Mouse (Mus musculus) frontal cortex, postnatal 10 days (tissue): ENCODE data around the gene Hoxd12.
A peak's percentile ranks its signal among the peaks of the same experiment; 100 is the strongest.

Source experiments
- DNase-seq, 2 experiments: peaks; one replicate each; pipeline ENCODE4 v3.0.0; 2022; ENCODE audit warnings: low spot score in 2 of 2, mixed read lengths in 1 of 2

Gene Hoxd12

DNA sequence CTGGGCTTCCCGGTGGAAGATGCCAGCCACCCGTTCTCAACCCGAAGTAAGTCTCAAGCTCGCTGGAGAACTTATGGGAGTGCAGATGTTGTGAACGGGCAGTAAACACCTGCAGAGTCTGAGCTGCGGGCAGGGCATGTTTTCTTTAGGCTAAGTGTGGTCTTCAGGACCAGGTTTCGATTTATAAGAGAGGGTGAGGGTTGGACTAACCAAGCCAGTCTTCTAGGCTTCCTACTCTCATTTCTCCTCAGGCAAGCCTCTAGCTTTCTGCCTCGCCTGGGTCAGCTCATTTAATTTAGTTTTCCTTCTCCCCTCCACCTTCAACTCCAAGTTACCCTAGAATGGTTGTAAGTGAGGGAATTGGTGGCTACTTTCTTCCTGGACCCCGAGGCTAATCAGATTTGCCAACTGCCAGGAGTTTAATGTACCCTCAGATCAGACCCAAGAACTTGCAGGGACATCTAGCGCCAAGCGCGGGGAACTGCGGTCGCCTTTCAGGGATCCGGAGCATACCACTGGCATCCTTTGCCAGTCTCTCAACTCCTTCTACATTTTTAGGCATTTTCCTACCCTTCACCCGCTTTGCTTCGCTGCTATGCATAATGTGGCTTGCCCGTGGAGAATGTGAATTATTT lies 11.4 kb upstream of the Hoxd12 start:
- peak in 1 of 2 experiments; percentile 63 for DNase-seq

DNA sequence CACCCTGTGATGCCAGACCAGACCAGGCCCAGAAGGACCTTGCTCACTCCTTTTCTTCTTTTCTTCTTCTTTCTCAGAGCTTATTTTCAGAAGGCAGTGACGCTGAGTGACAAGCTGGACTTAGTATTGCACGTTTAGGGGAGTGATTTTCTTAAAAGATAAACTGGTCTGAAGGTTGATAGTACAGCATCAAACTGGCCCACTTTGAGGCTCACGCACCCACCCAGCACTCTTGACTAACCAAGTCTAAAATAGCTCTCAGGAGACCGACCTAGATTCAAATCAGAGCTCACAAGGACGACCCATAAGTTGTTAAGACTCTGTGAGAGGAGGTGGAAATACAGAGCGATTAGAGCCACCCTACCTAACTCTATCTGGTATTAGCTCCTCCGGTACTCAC lies 8.4 kb upstream of the Hoxd12 start:
- no peak for DNase-seq

DNA sequence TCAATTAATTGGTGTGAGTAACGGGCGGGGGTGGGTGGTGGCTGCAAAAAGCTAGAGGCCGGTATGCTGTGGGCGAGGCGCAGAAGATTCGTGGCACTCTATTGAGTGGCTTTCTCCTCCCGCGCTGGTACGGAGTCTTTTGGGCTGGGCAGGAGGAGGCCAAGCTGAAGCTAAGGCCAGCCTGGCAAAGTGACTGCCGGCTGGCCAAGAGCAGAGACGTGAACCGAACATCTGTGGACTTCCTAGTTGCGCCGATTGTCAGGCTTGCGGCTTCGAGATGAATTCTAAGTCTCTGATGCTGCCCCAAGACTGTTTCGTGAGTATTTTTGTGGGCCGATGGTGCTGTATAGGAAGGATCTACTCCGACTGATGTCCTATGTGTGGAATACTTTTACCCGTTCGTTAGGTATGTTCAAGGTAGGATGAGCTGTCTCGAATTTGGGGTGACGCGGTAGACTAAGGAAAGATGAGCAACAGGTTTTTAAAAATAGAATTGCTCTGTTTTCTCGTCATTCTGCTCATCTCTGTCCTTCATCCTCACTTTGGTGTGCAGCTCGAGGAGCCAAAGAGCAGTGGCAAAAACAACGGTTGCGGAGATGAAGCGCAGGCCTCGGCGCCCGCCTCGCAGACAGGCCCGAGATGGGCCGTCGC lies 7.5 kb upstream of the Hoxd12 start:
- no peak for DNase-seq

DNA sequence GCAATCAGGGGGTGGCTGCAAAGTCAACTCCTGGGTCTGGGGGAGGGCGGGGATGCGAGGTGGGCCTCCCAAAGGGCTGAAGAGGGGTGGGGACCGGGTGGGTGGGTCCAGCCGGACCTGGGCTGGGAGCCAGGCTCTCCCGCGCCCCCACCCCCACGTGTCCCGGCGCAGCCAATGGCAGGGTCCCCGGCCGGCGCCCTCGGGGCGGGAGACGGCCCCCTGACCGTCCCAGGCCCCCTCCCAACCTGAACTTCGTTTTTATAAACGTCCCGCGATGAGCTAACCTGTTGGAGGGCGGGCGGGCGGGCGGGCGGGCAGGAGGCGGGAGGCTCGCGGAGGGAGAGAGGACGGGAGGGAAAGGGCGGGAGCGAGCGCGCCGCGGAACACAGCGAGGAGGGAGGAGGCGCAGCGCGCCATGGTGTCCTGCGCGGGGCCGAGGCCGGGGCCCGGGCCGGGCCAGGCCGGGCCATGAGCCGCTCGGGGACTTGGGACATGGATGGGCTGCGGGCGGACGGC lies 6.9 kb upstream of the Hoxd12 start, which contains the start of gene Hoxd13:
Hoxd13 (plus strand) TSS at position 469 of the 516 bp plus-strand sequence.
- no peak for DNase-seq

DNA sequence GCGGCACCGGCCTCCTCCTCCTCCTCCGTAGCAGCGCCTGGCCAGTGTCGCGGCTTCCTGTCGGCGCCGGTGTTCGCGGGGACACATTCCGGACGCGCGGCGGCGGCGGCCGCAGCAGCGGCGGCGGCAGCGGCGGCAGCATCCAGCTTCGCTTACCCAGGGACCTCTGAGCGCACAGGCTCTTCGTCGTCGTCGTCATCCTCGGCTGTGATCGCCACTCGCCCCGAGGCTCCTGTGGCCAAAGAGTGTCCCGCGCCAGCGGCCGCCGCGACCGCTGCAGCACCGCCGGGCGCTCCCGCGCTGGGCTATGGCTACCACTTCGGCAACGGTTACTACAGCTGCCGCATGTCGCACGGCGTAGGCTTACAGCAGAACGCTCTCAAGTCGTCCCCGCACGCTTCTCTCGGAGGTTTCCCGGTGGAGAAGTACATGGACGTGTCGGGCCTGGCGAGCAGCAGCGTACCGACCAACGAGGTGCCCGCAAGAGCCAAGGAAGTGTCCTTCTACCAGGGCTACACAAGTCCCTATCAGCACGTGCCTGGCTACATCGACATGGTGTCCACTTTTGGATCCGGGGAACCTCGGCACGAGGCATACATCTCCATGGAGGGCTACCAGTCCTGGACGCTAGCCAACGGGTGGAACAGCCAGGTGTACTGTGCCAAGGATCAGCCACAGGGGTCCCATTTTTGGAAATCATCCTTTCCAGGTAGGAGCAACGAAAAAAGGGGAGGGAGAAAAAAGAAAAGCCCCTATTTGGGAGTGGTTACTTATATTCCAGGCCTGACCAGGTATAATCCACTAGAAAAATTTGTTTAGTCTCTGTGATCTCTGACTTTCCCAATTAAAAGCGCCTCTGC lies 6.2 kb upstream of the Hoxd12 start:
- DNase-seq = no peak

DNA sequence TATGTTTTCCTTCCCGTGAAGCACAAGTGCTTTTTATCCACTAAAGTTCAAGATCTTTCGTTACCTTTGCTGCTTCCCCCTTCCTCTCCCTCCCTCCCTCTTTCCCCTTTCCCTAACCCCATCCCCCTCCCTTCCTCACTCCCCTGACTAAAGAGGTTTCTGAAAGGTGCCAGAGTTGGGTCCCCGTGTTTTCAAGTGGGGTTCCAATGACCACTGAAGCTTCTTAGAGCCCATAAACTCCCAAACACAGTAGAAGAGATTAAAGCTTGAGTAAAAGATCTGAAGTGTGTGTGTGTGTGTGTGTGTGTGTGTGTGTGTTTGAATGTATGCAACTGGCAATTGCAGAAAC lies 5.6 kb upstream of the Hoxd12 start:
- DNase-seq = no peak

DNA sequence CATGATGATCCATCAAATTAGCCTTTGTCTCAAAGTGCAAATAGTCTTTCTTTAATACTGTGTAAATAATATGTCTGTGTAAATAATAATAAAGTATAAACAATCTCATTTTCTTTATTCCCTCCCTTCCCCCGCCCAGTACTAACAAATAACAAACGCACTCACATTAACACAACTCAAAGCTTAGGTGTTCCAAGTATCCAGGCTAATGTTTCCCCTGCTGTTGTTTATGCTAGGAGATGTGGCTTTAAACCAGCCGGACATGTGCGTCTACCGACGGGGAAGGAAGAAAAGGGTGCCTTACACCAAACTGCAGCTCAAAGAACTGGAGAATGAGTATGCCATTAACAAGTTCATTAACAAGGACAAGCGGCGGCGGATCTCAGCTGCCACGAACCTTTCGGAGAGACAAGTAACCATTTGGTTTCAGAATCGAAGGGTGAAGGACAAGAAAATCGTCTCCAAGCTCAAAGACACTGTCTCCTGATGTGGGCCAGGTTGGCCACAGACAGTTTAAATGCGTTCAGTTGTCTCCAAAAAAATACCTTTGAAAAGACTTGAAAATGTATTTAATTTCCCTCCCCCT lies 5.1 kb upstream of the Hoxd12 start:
- DNase-seq = no peak

DNA sequence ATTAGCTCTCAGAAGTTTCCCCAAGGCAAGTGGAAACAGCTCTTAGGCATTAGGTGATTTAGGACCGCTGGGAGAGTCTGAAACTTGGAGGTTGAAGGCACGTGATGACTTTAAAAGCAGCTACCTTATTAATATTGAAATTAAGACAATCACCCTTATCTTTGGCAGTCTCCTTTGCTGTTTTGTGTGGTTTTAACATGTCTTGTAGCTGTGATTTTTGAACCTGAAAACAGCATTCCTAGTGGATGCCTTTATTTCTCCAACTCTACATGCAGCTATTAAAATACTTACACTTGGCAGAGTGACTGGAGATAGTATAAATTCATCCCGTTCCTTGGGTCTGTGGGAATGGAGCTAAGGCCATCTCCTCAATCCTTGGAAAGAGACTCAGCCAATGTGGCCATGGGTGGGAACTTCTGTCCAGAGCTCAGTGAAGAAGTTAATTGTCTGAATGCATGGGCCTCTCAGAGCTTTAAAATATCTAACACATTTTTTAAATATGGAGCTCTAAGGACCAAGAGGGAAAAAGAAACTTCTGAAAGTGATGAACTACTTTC lies 4.1 kb upstream of the Hoxd12 start:
- no peak for DNase-seq

DNA sequence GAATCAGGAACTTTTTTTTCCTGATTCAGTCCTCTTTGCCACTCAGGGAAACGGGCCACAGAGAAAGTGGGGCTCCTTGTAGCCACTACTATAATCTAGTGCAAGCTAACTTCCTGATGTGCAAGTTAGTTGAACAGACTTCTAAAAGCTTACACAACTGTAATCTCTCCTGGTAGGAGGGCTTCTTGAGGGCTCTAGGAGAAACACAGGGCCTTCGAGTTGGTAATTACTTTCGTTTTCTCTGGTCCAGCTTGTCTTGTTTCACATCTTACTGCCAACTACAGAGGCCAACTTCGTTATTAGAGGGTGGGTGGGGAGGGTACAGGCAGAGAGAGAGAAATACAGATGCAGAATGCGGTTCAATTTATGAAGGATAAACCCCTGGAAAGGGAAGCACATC lies 3.0 kb upstream of the Hoxd12 start:
- no peak for DNase-seq

DNA sequence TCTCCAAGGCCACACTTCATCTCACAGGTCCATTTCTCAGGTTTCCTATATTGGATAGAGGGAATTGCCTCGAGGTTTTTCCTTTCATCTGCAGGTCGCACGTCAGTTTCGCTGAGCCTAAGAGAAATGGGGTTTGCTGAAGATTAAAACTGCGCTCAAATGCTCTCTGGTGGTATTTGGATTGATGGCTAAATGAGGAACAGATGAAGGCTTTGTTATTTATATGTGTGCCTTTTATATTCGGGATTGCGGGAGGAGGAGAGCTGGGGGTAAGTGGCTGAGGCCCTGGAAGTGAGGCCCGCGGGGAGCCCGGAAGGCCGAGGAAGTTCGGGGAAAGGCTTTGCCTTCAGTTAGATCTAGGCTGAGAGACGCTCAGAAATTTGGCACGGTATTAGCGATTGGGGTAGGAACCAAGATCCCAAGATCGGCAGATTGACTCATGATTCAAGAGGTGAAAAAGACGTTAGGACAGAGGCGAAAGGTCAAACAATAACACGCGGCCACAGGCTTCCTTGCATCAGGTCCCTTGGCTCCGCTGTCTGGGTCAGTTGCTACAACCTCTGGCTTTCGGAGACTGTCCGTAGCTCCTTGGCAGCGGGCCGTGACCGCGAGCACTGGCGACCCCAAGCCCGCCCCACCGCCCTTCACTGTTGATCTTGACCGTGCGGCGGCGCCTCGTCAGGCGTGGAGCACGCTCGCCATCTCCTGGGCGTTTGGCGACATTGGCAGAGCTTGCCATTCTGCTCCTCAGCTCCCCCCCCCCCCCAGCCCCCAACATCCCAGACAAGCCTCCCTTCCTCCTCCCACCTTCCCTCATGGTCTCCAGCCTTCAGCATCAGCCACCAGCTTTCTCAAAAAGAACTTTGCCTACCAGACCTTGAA lies 2.1 kb upstream of the Hoxd12 start:
- DNase-seq = no peak

DNA sequence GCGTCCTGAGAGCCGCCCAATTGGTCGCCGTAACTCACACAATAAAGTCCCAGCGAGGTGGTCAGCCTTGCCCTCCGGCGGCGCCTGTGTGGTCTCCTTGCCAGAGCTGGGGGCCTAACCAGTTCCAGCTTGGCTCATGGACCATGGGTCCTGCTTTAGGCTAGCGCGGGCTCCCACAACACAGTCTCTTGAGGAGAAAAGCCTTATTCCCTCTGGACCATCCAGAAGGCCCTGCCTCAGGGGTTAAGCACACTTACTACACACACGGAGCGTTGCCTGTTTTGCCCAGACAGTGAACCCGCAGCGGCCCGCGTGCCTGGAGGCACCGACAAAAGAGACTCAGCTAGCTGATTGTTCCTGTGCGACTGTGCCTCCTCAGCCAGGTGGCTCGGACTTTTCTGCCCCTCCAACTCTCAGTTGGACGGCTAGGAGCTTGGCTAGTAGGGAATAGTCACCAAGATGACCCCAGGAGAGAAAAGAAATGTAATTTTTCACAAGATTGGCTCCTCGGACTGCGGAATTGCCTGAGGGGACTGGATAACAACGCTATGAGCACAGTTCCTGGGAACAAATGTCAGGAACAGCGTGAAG lies 883 bp upstream of the Hoxd12 start:
- no peak for DNase-seq

DNA sequence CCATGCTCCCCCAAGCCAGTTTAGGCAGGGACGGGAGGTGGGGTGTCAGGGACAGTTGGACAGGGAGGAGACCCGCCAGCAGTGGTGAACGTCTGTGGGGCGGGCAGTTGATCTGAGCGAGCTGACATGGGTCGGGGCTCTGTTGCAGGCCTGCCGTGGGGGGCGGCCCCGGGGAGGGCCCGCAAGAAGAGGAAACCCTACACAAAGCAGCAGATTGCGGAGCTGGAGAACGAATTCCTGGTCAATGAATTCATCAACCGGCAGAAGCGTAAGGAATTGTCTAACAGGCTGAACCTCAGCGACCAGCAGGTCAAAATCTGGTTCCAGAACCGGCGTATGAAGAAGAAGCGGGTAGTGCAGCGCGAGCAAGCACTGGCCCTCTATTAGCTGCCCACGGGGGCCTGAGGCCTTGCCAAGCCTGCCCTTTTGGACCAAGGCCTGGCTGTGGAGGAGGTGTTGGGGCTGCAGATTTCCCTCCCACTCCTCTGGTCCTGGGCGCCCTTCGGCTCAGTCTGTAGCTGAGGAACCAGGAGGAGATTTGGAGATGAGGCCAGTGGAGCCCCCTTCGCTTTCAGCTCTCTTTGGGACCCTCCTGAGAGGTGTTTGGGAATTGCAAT lies 961 bp downstream of the Hoxd12 start:
- DNase-seq = no peak

DNA sequence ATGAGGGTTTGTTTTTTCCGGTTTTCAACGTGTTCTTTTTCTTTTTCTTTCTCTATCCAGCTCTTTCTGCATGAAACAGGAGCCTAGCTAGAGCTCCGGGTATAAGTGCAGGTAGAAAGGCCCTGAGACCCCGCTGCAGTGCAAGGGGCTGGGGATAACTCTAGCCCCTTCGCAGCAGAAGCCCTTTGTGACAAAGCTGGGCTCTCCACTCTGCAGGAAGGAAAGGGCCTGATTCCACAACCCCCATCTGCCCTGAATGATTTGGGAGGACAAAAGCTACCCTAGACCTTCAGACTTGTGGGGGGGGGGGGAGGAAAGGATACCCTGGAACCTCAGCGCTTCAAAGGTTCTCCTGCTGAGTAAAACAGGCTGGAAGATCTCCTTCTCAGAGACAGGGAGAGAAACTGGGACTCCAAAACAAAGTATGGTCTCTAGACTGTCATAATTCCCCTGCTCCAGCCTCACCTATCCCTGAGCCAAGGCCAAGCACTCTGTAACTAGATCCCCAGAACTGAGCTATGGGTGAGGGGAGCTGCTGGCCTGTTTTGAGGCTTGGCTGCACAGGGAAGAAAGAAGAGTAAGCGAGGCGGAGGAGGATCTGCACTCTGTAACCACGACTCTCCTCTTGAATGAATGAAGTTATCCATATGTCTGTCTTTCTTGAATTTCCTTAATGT lies 1.7 kb downstream of the Hoxd12 start:
- DNase-seq = no peak

DNA sequence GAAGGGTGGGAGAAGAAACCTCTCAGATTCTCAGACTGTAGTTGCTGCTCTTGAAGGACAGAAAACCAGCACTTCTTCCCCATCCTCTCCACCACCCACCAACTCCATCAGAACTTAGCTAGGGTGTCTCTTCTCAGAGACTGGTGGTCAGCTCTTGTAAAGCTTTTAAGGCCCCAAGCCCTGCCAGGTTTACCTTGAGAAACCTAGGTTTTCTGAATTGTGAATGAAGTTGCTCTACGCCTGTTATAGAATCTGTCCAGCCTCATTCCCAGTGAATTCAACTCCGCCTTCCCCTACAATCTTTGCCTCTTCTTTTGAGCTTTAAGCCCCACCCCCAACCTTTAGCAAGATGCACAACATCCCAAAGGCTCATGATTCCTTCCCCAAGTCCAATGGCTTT lies 2.3 kb downstream of the Hoxd12 start:
- no peak for DNase-seq

DNA sequence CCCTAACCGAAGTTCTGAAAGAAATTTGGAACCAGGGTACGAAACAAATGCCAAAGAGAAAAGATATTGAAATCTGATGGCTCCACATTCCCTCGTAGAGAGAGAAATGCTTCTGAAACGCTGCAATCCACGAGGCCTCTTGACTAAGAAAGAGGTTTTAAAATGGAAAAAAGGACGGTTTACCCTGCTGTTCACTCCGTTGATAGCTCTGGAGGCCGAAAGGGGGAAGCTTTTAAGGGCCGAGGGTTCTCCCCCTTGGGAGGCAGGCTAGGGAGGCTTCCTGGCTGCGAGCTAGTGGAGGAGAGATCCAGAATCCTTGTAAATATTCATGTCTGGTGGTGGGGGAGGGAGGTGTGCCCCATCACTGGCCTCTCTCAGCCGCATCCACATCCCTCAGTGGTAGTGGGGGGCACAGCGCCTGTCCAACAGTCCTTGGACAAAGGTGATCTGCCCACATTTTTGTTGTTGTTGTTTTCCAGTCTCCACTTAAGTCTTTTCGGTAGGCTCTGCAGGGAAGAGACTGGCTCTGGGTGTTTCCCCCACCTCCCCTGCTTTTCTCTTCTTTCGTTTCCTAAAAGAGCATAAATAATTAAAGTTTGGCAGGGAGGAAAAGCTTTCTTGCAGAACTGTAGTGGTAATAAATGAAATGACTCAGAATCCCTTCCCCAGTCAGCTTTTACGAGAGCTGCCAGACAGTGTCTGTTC lies 4.2 kb downstream of the Hoxd12 start, which contains the start of gene Hoxd11:
Hoxd11 (plus strand) TSS at position 667 of the 705 bp plus-strand sequence.
- DNase-seq = no peak

DNA sequence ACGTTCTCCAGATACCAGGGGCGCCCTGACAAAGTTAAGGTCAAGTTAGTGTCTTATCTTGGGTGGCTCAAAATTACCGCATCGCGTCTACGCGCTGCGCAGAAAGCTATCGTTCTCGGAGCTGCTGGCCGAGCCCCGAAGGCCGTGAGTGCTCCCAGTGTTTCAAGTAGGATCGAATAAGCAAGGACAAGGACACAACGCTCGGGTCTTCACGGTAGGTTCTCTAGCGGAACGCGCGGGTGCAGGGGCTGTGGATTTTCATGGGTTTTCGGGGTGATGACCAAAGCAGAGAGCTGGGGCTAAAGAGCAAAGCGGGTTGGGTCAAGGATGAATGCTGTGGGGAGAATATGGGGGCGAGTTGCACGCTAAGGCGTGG lies 4.8 kb downstream of the Hoxd12 start:
- no peak for DNase-seq

DNA sequence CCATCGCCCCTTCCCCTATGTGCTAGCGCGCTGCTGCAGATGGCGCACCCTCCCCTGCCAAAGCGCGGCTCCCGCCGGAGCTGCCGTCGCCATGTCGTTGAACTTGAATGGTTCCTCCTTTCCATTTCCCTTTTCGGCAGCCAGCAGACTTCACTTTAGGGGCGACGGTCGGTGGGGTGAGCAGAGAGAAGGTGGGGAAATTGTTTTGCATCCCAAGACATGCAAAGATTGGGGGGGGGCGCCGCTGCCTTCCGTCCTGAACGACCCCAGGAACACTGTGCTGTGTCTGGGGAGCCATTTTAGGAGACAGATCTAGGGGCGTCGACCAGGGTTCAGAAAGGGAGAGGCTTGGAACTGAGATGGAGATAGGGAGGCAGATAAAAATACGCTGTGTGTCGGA lies 5.2 kb downstream of the Hoxd12 start:
- no peak for DNase-seq

DNA sequence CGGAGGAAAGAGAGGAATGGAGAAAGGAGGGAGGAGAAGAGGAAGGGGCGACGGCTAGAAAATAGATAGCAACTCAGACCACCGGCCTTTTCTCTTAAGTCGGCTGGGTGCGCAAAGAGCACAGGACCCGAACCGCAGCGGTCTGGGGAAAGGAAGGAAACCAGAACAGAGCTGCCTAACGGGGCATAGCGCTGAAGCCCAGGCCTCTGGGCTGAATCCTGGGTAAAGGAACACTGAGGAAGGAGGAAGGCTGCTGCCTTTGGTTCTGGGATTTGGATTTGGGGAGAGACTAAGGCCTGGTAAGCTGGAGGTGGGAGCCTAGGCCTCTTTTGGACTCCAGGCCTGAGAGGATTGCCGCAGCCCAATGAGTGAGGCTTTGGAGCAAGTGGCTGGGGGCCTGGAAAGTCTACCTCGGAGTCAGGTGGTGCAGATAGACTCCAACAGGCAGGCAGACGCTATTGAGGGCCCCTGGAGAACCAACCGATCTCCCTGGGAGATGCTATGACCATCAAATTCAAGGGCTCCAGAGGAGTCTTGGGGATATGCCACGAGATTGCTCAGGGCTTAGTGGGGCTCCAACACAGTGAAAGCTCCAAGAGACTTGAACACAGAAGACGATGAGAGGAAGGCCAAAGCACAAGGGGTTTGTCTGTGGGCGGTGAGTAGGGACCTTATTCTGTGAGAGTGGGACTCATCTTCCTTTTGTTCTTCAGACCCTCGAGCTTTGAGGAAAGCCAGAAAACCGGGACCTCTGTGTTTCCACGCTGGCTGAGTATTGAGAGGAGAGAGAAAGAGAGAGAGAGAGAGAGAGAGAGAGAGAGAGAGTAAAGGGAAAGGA lies 6.0 kb downstream of the Hoxd12 start:
- DNase-seq = no peak
